Mouse (Mus musculus): ENCODE measurements at regions not wholly inside any gene's neighbourhood (a gene's known extent, or its start where the extent isn't known, plus 50 kb on each side); places are given as distances from the start of the nearest gene placed in this dataset.

GRCm38 (mm10) chr12:107120486-107121186, 367.8 kb upstream of the 3110018I06Rik start:
- Histone ChIP-seq H3K4me3 (replicated peaks; ENCODE audit: low read depth, low read length) (no peak overlapping the region), H3K4me2 (ENCODE audit: low read length) (no peak overlapping the region), H3K36me3 (ENCODE audit: control insufficient read depth, insufficient read depth, low read length) (no peaks in the 10 kb centered on the region), H3K27ac (replicated peaks; ENCODE audit: low read depth, low read length) (no peak overlapping the region), H3K27me3 (ENCODE audit: control insufficient read depth, insufficient read depth, low read length) (no peaks in the 10 kb centered on the region), H3K9me3 (ENCODE audit: control insufficient read depth, low read length) (no peaks in the 10 kb centered on the region), H3K4me1 (ENCODE audit: control insufficient read depth, insufficient read depth, low read length) (0 out of 2 replicates have a peak, but pooled peaks cover 3% of the 10 kb centered on the region), H3K9ac (replicated peaks; ENCODE audit: low read length) (no peak overlapping the region)
- DNase-seq: no peak
- WGBS: 92% methylated on average over 21 of the region's 21 CpGs
- ATAC-seq (ENCODE audit: low FRiP score, low TSS enrichment): no peak

- DNase-seq (no peak), ATAC-seq (ENCODE audit: low FRiP score, low TSS enrichment) (no peak)
- Histone ChIP-seq H3K36me3 (ENCODE audit: control insufficient read depth, insufficient read depth, low read length) (no peaks in the 10 kb centered on the region), H3K27me3 (ENCODE audit: control insufficient read depth, insufficient read depth, low read length) (no peaks in the 10 kb centered on the region), H3K4me2 (ENCODE audit: low read length) (no peak overlapping the region), H3K9me3 (ENCODE audit: control insufficient read depth, low read length) (no peaks in the 10 kb centered on the region), H3K9ac (replicated peaks; ENCODE audit: low read length) (no peak overlapping the region), H3K27ac (replicated peaks; ENCODE audit: low read depth, low read length) (no peak overlapping the region), H3K4me1 (ENCODE audit: control insufficient read depth, insufficient read depth, low read length) (0 out of 2 replicates have a peak, but pooled peaks cover 3% of the 10 kb centered on the region), H3K4me3 (replicated peaks; ENCODE audit: low read depth, low read length) (no peak overlapping the region)
- WGBS: 47% methylated on average over 4 of the region's 4 CpGs
Measured at GRCm38 (mm10) chr12:107121990-107122389, 366.4 kb upstream of the 3110018I06Rik start.

GRCm38 (mm10) chr12:107123661-107124060, 364.8 kb upstream of the 3110018I06Rik start:
- H3K4me2 ChIP-seq (ENCODE audit: low read length): no peak overlapping the region
- 86% methylated on average over 8 of the region's 8 CpGs for WGBS
- ATAC-seq (ENCODE audit: low FRiP score, low TSS enrichment) (no peak), DNase-seq (no peak)
- no peaks in the 10 kb centered on the region for H3K9me3 ChIP-seq (ENCODE audit: control insufficient read depth, low read length)
- no peaks in the 10 kb centered on the region for H3K27me3 ChIP-seq (ENCODE audit: control insufficient read depth, insufficient read depth, low read length)
- H3K36me3 ChIP-seq (ENCODE audit: control insufficient read depth, insufficient read depth, low read length): no peaks in the 10 kb centered on the region
- no peak overlapping the region for H3K27ac ChIP-seq (replicated peaks; ENCODE audit: low read depth, low read length)
- H3K9ac ChIP-seq (replicated peaks; ENCODE audit: low read length): no peak overlapping the region
- no peak overlapping the region for H3K4me3 ChIP-seq (replicated peaks; ENCODE audit: low read depth, low read length)
- H3K4me1 ChIP-seq (ENCODE audit: control insufficient read depth, insufficient read depth, low read length): 0 out of 2 replicates have a peak, but pooled peaks cover 3% of the 10 kb centered on the region

- H3K4me2 ChIP-seq (ENCODE audit: low read length): no peak overlapping the region
- WGBS: 84% methylated on average over 17 of the region's 17 CpGs
- H3K27ac ChIP-seq (replicated peaks; ENCODE audit: low read depth, low read length): no peak overlapping the region
- H3K4me3 ChIP-seq (replicated peaks; ENCODE audit: low read depth, low read length): no peak overlapping the region
- no peaks in the 10 kb centered on the region for H3K9me3 ChIP-seq (ENCODE audit: control insufficient read depth, low read length)
- DNase-seq: no peak
- no peaks in the 10 kb centered on the region for H3K27me3 ChIP-seq (ENCODE audit: control insufficient read depth, insufficient read depth, low read length)
- H3K36me3 ChIP-seq (ENCODE audit: control insufficient read depth, insufficient read depth, low read length): no peaks in the 10 kb centered on the region
- H3K9ac ChIP-seq (replicated peaks; ENCODE audit: low read length): no peak overlapping the region
- no peak for ATAC-seq (ENCODE audit: low FRiP score, low TSS enrichment)
- 0 out of 2 replicates have a peak, but pooled peaks cover 3% of the 10 kb centered on the region for H3K4me1 ChIP-seq (ENCODE audit: control insufficient read depth, insufficient read depth, low read length)
Measured at GRCm38 (mm10) chr12:107124263-107124885, 364.1 kb upstream of the 3110018I06Rik start.

GRCm38 (mm10) chr12:107125201-107125600, 363.2 kb upstream of the 3110018I06Rik start:
- WGBS: 55% methylated on average over 7 of the region's 7 CpGs
- no peaks in the 10 kb centered on the region for H3K36me3 ChIP-seq (ENCODE audit: control insufficient read depth, insufficient read depth, low read length)
- H3K27ac ChIP-seq (replicated peaks; ENCODE audit: low read depth, low read length): no peak overlapping the region
- no peaks in the 10 kb centered on the region for H3K9me3 ChIP-seq (ENCODE audit: control insufficient read depth, low read length)
- no peak overlapping the region for H3K4me3 ChIP-seq (replicated peaks; ENCODE audit: low read depth, low read length)
- no peak overlapping the region for H3K4me2 ChIP-seq (ENCODE audit: low read length)
- no peaks in the 10 kb centered on the region for H3K27me3 ChIP-seq (ENCODE audit: control insufficient read depth, insufficient read depth, low read length)
- DNase-seq (no peak), ATAC-seq (ENCODE audit: low FRiP score, low TSS enrichment) (no peak)
- no peak overlapping the region for H3K9ac ChIP-seq (replicated peaks; ENCODE audit: low read length)
- H3K4me1 ChIP-seq (ENCODE audit: control insufficient read depth, insufficient read depth, low read length): 0 out of 2 replicates have a peak, but pooled peaks cover 3% of the 10 kb centered on the region

GRCm38 (mm10) chr12:107126056-107126455, 362.4 kb upstream of the 3110018I06Rik start:
- 77% methylated on average over 10 of the region's 10 CpGs for WGBS
- ATAC-seq (ENCODE audit: low FRiP score, low TSS enrichment) (no peak), DNase-seq (no peak)
- Histone ChIP-seq H3K9me3 (ENCODE audit: control insufficient read depth, low read length) (no peaks in the 10 kb centered on the region), H3K4me3 (replicated peaks; ENCODE audit: low read depth, low read length) (no peak overlapping the region), H3K4me2 (ENCODE audit: low read length) (no peak overlapping the region), H3K36me3 (ENCODE audit: control insufficient read depth, insufficient read depth, low read length) (no peaks in the 10 kb centered on the region), H3K9ac (replicated peaks; ENCODE audit: low read length) (no peak overlapping the region), H3K27ac (replicated peaks; ENCODE audit: low read depth, low read length) (no peak overlapping the region), H3K27me3 (ENCODE audit: control insufficient read depth, insufficient read depth, low read length) (no peaks in the 10 kb centered on the region), H3K4me1 (ENCODE audit: control insufficient read depth, insufficient read depth, low read length) (0 out of 2 replicates have a peak, but pooled peaks cover 3% of the 10 kb centered on the region)

GRCm38 (mm10) chr12:107127591-107127990, 360.8 kb upstream of the 3110018I06Rik start:
- WGBS: 88% methylated on average over 3 of the region's 3 CpGs
- H3K4me1 ChIP-seq (ENCODE audit: control insufficient read depth, insufficient read depth, low read length): 0 out of 2 replicates have a peak, but pooled peaks cover 3% of the 10 kb centered on the region
- no peak for ATAC-seq (ENCODE audit: low FRiP score, low TSS enrichment)

GRCm38 (mm10) chr12:107129232-107129631, 359.2 kb upstream of the 3110018I06Rik start:
- DNase-seq (no peak), ATAC-seq (ENCODE audit: low FRiP score, low TSS enrichment) (no peak)
- Histone ChIP-seq H3K4me2 (ENCODE audit: low read length) (no peak overlapping the region), H3K4me3 (replicated peaks; ENCODE audit: low read depth, low read length) (no peak overlapping the region), H3K4me1 (ENCODE audit: control insufficient read depth, insufficient read depth, low read length) (peaks cover 14% of the 10 kb centered on the region), H3K27me3 (ENCODE audit: control insufficient read depth, insufficient read depth, low read length) (no peaks in the 10 kb centered on the region), H3K36me3 (ENCODE audit: control insufficient read depth, insufficient read depth, low read length) (no peaks in the 10 kb centered on the region), H3K9ac (replicated peaks; ENCODE audit: low read length) (no peak overlapping the region), H3K9me3 (ENCODE audit: control insufficient read depth, low read length) (no peaks in the 10 kb centered on the region), H3K27ac (replicated peaks; ENCODE audit: low read depth, low read length) (no peak overlapping the region)
- 77% methylated on average over 6 of the region's 6 CpGs for WGBS

More at GRCm38 (mm10) chr12:107127591-107127990, 360.8 kb upstream of the 3110018I06Rik start:
- Histone ChIP-seq H3K27ac (replicated peaks; ENCODE audit: low read depth, low read length) (no peak overlapping the region), H3K9me3 (ENCODE audit: control insufficient read depth, low read length) (no peaks in the 10 kb centered on the region), H3K4me3 (replicated peaks; ENCODE audit: low read depth, low read length) (no peak overlapping the region), H3K27me3 (ENCODE audit: control insufficient read depth, insufficient read depth, low read length) (no peaks in the 10 kb centered on the region), H3K4me2 (ENCODE audit: low read length) (no peak overlapping the region), H3K36me3 (ENCODE audit: control insufficient read depth, insufficient read depth, low read length) (no peaks in the 10 kb centered on the region), H3K9ac (replicated peaks; ENCODE audit: low read length) (no peak overlapping the region)
- DNase-seq: no peak

- H3K4me1 ChIP-seq (ENCODE audit: control insufficient read depth, insufficient read depth, low read length): peaks cover 11% of the 10 kb centered on the region
- no peak for ATAC-seq (ENCODE audit: low FRiP score, low TSS enrichment)
- no peaks in the 10 kb centered on the region for H3K9me3 ChIP-seq (ENCODE audit: control insufficient read depth, low read length)
- 77% methylated on average over 7 of the region's 7 CpGs for whole genome bisulfite sequencing
- no peaks in the 10 kb centered on the region for H3K36me3 ChIP-seq (ENCODE audit: control insufficient read depth, insufficient read depth, low read length)
- no peaks in the 10 kb centered on the region for H3K27me3 ChIP-seq (ENCODE audit: control insufficient read depth, insufficient read depth, low read length)
- no peak overlapping the region for H3K27ac ChIP-seq (replicated peaks; ENCODE audit: low read depth, low read length)
- no peak for DNase-seq
- no peak overlapping the region for H3K4me2 ChIP-seq (ENCODE audit: low read length)
- no peak overlapping the region for H3K9ac ChIP-seq (replicated peaks; ENCODE audit: low read length)
- H3K4me3 ChIP-seq (replicated peaks; ENCODE audit: low read depth, low read length): no peak overlapping the region
Measured at GRCm38 (mm10) chr12:107131351-107131750, 357.1 kb upstream of the 3110018I06Rik start.

Data from midbrain, embryonic 14.5 days (tissue).